In genomic region chr13:59092045-59092857, GRCm38 (mm10) we compare ENCODE assay signal across 13 mouse cellular contexts.
A peak's percentile ranks its signal among the peaks of the same experiment; 100 is the strongest.
DNase-seq lines count a peak whose midpoint lies in the region; ATAC-seq and TF ChIP-seq lines count a peak whose summit lies in the region.
"Had no signal": no experiment of that assay in that cellular context is flagged by ENCODE, and none has a peak within 500 bp of the region (broad histone marks: within the 10 kb centered on the region; RNA-seq: fewer than 3 reads in every experiment).

No protein-coding gene starts in this region.

- no peaks in the 10 kb centered on the region for H3K9me3 ChIP-seq in hindbrain, embryonic 11.5 days (ENCODE audit: control insufficient read depth, low read length)
- no peaks in the 10 kb centered on the region for H3K9me3 ChIP-seq in midbrain, embryonic 10.5 days (replicated peaks)
- H3K9me3 ChIP-seq in neural tube, embryonic 14.5 days (ENCODE audit: control insufficient read depth, low read length): no peaks in the 10 kb centered on the region
- H3K9me3 ChIP-seq in heart, embryonic 11.5 days (replicated peaks; ENCODE audit: control insufficient read depth, low read length): no peaks in the 10 kb centered on the region
- H3K9me3 ChIP-seq: embryonic facial prominence, embryonic 15.5 days; intestine, embryonic 15.5 days; lung, embryonic 15.5 days had no signal

- peak overlapping the region; percentile 92 for H3K27ac ChIP-seq in layer of hippocampus, adult 2 months
- H3K27ac ChIP-seq in hindbrain, embryonic 11.5 days (ENCODE audit: low read depth, low read length): peak overlapping the region; percentile 96
- peak overlapping the region; percentile 93 for H3K27ac ChIP-seq in midbrain, embryonic 10.5 days (replicated peaks)
- peak overlapping the region; percentile 81 for H3K27ac ChIP-seq in neural tube, embryonic 14.5 days (ENCODE audit: low read depth, low read length)
- H3K27ac ChIP-seq in heart, embryonic 11.5 days (ENCODE audit: low read depth, low read length): no peak overlapping the region
- H3K27ac ChIP-seq: embryonic facial prominence, embryonic 15.5 days; intestine, embryonic 15.5 days; lung, embryonic 15.5 days had no signal

- peak overlapping the region; percentile 27; the same call in 1 of the 2 replicates for H3K9ac ChIP-seq in hindbrain, embryonic 11.5 days (ENCODE audit: low read depth, low read length)
- no peak overlapping the region for H3K9ac ChIP-seq in neural tube, embryonic 14.5 days (replicated peaks; ENCODE audit: low read depth, low read length)
- H3K9ac ChIP-seq in heart, embryonic 11.5 days (ENCODE audit: low read depth, low read length): no peak overlapping the region
- H3K9ac ChIP-seq: embryonic facial prominence, embryonic 15.5 days; intestine, embryonic 15.5 days; lung, embryonic 15.5 days had no signal

- WGBS in hindbrain, embryonic 11.5 days: 34% methylated on average over 10 of the region's 10 CpGs
- 33% methylated on average over 10 of the region's 10 CpGs for WGBS in midbrain, embryonic 10.5 days
- 27% methylated on average over 10 of the region's 10 CpGs for WGBS in neural tube, embryonic 14.5 days
- WGBS in heart, embryonic 11.5 days (ENCODE audit: insufficient replicate concordance): 63% methylated on average over 10 of the region's 10 CpGs

- peaks cover 9% of the 10 kb centered on the region; the same call in 1 of the 2 replicates for H3K4me1 ChIP-seq in hindbrain, embryonic 11.5 days (replicated peaks; ENCODE audit: control insufficient read depth, insufficient read depth, low read length)
- peaks cover 76% of the 10 kb centered on the region for H3K4me1 ChIP-seq in midbrain, embryonic 10.5 days
- peaks cover 25% of the 10 kb centered on the region for H3K4me1 ChIP-seq in neural tube, embryonic 14.5 days (ENCODE audit: control insufficient read depth, insufficient read depth, low read length)
- H3K4me1 ChIP-seq in heart, embryonic 11.5 days (ENCODE audit: control insufficient read depth, insufficient read depth, low read length): no peaks in the 10 kb centered on the region

- no peak overlapping the region; the same call in 1 of the 2 replicates for H3K4me3 ChIP-seq in layer of hippocampus, adult 2 months
- H3K4me3 ChIP-seq in hindbrain, embryonic 11.5 days (ENCODE audit: low read depth, low read length): no peak overlapping the region
- H3K4me3 ChIP-seq in midbrain, embryonic 10.5 days: peak overlapping the region; percentile 25
- H3K4me3 ChIP-seq in neural tube, embryonic 14.5 days (ENCODE audit: low read depth, low read length): no peak overlapping the region
- no peak overlapping the region for H3K4me3 ChIP-seq in heart, embryonic 11.5 days (ENCODE audit: low read depth, low read length)
- H3K4me3 ChIP-seq: embryonic facial prominence, embryonic 15.5 days; intestine, embryonic 15.5 days; lung, embryonic 15.5 days had no signal

- ATAC-seq in hindbrain, embryonic 11.5 days (ENCODE audit: low FRiP score): peak; percentile 59
- ATAC-seq in neural tube, embryonic 14.5 days (ENCODE audit: low read depth): peak; percentile 38
- no peak for ATAC-seq in heart, embryonic 11.5 days (replicated peaks; ENCODE audit: insufficient number of reproducible peaks, low FRiP score, low TSS enrichment)
- ATAC-seq: intestine, embryonic 15.5 days had no signal

- H3K4me2 ChIP-seq in hindbrain, embryonic 11.5 days (replicated peaks; ENCODE audit: low read depth, low read length): no peak overlapping the region
- H3K4me2 ChIP-seq in neural tube, embryonic 14.5 days (ENCODE audit: low read depth, low read length): no peak overlapping the region
- H3K4me2 ChIP-seq in heart, embryonic 11.5 days: no peak overlapping the region
- H3K4me2 ChIP-seq: embryonic facial prominence, embryonic 15.5 days; intestine, embryonic 15.5 days; lung, embryonic 15.5 days had no signal

- DNase-seq in layer of hippocampus, adult 2 months (ENCODE audit: low spot score in 2 of 2): no peak
- DNase-seq in layer of hippocampus, postnatal 14 days (ENCODE audit: low spot score in 2 of 2): no peak
- DNase-seq in hindbrain, embryonic 11.5 days (ENCODE audit: low spot score): no peak
- DNase-seq in midbrain, embryonic 10.5 days (ENCODE audit: low spot score): no peak
- no peak for DNase-seq in heart, adult 18-20 months
- no peak for DNase-seq in testis, postnatal 10 days (ENCODE audit: low spot score)
- DNase-seq: adrenal gland, adult 8-10 months; kidney, postnatal 25 days had no signal

- no peaks in the 10 kb centered on the region for H3K36me3 ChIP-seq in hindbrain, embryonic 11.5 days (ENCODE audit: control insufficient read depth, insufficient read depth, low read length)
- H3K36me3 ChIP-seq in midbrain, embryonic 10.5 days: no peaks in the 10 kb centered on the region
- H3K36me3 ChIP-seq in neural tube, embryonic 14.5 days (ENCODE audit: control insufficient read depth, insufficient read depth, low read length): no peaks in the 10 kb centered on the region
- H3K36me3 ChIP-seq in heart, embryonic 11.5 days (ENCODE audit: control insufficient read depth, insufficient read depth, low read length): no peaks in the 10 kb centered on the region
- H3K36me3 ChIP-seq: embryonic facial prominence, embryonic 15.5 days; intestine, embryonic 15.5 days; lung, embryonic 15.5 days had no signal

- TF ChIP-seq CTCF in layer of hippocampus, adult 2 months (conservative IDR thresholded peaks at IDR 0.05): no peak

- H3K27me3 ChIP-seq in hindbrain, embryonic 11.5 days (ENCODE audit: control insufficient read depth, insufficient read depth, low read length): no peaks in the 10 kb centered on the region
- peaks cover 22% of the 10 kb centered on the region for H3K27me3 ChIP-seq in midbrain, embryonic 10.5 days (ENCODE audit: low read depth, poor library complexity, severe bottlenecking)
- H3K27me3 ChIP-seq in neural tube, embryonic 14.5 days (ENCODE audit: control insufficient read depth, insufficient read depth, low read length): no peaks in the 10 kb centered on the region
- H3K27me3 ChIP-seq in heart, embryonic 11.5 days (ENCODE audit: control insufficient read depth, insufficient read depth, low read length): no peaks in the 10 kb centered on the region
- H3K27me3 ChIP-seq: embryonic facial prominence, embryonic 15.5 days; intestine, embryonic 15.5 days; lung, embryonic 15.5 days had no signal
